Mouse (Mus musculus) CD4-positive, CD25-positive, alpha-beta regulatory T cell, adult 2 months (primary cell): Measurements from ENCODE around the gene Hoxa6.

Source experiments
- DNase-seq: peaks from one replicate; pipeline ENCODE4 v3.0.0-alpha.2; 2012; ENCODE audit warnings: low read depth, low spot score

Hoxa6 gene

GRCm38 (mm10) chr6:52164626-52165440, 43.7 kb downstream of the Hoxa6 start, which contains the start of gene Hoxa2:
Gene Hoxa2, minus strand, starts transcription at chr6:52164831.
- DNase-seq: no peak

GRCm38 (mm10) chr6:52164051-52164625, 44.4 kb downstream of the Hoxa6 start:
- no peak for DNase-seq

GRCm38 (mm10) chr6:52163366-52164031, 45.0 kb downstream of the Hoxa6 start:
- DNase-seq: no peak

GRCm38 (mm10) chr6:52162611-52163365, 45.7 kb downstream of the Hoxa6 start:
- DNase-seq: no peak

GRCm38 (mm10) chr6:52162093-52162380, 46.5 kb downstream of the Hoxa6 start:
- DNase-seq: no peak

- no peak for DNase-seq
Measured at GRCm38 (mm10) chr6:52161336-52162092, 47.0 kb downstream of the Hoxa6 start.

- DNase-seq: no peak
Measured at GRCm38 (mm10) chr6:52160511-52161335, 47.8 kb downstream of the Hoxa6 start.

GRCm38 (mm10) chr6:52159979-52160378, 48.5 kb downstream of the Hoxa6 start:
- no peak for DNase-seq

GRCm38 (mm10) chr6:52159164-52159761, 49.3 kb downstream of the Hoxa6 start:
- no peak for DNase-seq

- peak; percentile 78 for DNase-seq
Measured at GRCm38 (mm10) chr6:52158276-52159051, 50.1 kb downstream of the Hoxa6 start, which contains the start of gene Hoxa1. Gene Hoxa1, minus strand, starts transcription at chr6:52158317.

- no peak for DNase-seq
Measured at GRCm38 (mm10) chr6:52157466-52158275, 50.9 kb downstream of the Hoxa6 start.

- no peak for DNase-seq
Measured at GRCm38 (mm10) chr6:52156551-52157200, 51.8 kb downstream of the Hoxa6 start.
